Mouse (Mus musculus) right cerebral cortex, postnatal 25 days (tissue): ENCODE measurements around the gene Esp31.

Experiments used
- DNase-seq: peaks from one replicate; pipeline ENCODE4 v3.0.0; 2022

Gene Esp31

DNA sequence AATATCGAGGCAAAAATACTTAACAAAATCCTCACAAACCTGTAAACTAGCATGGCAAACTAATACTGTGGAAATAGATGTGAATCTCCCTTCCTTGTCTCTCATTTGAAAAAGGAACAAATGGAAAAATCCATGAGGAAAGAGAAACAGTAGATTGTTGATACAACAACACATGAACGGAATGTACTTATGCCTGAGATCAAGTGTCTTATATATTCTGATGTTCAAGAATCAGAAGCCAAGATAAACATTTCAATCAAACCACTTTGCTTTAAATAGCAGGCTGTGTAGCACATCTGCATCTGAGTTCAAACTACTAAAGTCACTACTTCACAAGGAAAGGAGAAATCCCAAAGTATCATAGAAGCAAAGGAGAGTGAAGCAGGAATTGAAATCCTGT, at the start of gene Esp31:
Esp31 (plus strand) TSS at position 301 of the 400 bp plus-strand sequence.
- no peak for DNase-seq
